Mouse (Mus musculus): ENCODE measurements around the gene Asb9.

The Asb9 gene

DNA sequence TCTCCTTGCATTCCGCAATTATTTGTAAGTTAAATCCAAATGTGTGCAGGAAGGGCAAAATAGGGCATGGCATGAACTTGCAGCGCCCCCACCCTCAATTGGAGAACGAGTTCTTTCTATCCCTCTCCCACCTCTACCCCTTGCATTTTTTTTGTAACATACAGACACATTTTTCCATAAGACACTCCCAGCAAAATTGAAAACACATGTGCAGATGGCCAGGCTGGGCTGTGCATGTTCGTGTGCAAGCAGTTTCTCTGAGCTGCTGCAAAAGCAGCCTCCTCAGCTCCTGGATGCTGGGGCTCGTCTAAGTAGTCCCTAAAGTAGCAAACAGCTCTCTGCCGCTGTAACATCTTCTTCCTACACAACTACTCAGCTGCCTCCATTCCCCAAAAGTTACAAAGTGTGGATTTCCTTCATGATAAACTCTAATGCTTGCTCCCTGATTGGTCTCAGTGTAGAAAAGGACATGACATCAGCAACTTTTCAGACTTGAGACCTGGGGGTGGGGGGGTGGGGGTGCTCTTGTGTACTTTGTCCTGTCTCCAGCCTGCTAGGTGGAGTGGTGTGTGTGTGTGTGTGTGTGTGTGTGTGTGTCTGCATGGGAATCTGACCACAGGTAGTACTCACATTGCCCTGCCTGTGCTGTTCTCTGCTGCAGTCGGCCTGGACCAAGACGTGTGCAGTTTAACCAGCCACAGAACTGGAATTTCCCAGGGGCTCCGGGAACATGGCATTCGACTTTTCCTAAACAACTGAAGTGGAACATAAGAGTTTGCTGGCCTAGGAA is at the start of gene Asb9:
TSS of gene Asb9 (plus strand) at position 619 of the 790 bp plus-strand sequence.
- no peak for DNase-seq

DNA sequence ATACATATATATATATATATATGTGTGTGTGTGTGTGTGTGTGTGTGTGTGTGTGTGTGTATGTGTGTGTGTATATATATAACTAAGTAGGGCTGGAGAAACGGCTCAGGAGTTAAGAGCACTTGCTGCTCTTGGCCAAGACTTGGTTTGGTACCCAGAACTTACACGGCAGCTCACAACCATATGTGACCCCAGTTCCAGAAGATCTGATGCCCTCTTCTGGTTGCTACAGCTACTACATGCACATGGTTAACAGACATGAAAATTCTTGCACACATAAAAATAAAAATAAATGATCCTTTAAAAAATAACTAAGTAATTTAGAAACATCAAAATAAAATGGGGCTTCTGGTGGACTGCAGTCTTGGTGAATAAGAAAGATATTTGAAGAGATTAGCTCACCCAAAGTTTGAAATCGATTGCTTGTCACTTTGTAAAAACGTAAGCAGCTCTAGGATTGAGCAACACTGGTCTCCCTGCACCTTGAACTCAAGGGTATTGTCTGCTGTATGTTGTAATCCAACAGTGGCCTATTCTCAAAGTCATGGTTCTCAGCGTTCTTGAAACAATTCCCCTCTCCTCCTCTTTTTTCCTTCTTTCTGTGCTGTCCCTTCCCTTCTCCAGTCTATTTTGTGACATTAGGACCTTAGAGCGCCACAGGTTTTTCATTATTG is 46.8 kb upstream of the Asb9 start:
- peak; percentile 1 for DNase-seq

DNA sequence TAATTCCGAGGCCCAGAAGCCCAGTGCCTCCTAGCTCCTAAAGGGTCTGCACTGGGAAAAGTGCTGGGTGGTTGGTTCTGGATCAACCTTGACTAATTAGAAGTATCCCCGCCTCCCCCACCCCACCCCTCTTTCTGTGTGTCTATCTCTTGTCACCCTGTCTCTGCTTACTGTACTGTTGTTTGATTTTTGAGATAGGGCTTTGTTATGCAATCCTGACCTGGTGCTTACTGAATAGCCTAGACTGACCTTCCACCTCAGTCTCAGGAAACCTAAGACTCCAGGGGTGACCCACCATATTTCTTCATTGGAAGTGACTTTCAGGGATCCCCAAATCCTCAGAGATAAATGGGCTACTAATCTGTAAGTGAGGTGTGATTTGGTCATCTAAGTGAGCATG is 3.9 kb upstream of the Asb9 start:
- no peak for DNase-seq

DNA sequence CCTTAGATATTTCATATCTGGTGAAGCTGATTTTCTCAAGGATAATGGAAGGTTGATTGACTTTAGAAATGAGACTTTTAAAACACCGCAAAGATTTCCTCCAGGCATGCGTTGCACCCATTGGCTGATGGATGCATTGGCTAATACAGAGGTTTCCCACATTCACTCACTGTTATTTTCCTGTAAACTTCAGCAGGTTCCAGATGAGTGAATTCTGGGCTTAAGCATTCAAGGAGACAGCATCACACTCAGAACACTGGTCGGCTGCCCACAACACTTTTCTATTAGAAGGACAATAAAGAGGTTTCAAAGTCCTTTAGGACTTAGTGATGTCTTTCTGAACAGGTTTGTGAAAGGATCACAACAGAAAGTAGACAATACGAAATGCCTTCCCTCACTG is 941 bp downstream of the Asb9 start:
- DNase-seq = no peak

DNA sequence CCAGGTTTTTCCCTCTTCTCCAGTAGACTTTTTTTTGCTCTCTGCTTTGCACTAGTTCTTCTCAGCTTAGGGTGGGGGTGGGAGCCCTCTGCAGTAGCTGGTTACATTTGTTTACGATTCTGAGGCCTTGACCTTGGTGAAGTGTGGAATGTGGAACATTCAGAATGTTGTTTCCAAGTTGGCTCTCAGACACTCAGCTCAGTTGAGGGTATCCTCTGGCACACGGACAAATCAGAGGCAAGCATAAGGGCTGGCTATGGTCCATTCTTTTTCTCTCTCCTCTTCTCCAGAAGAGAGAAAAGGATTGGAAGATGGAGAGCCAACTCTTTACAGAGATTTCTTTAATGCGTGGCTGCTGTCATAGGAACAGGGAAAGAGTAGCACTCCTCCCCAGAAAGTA is 2.6 kb downstream of the Asb9 start:
- no peak for DNase-seq

DNA sequence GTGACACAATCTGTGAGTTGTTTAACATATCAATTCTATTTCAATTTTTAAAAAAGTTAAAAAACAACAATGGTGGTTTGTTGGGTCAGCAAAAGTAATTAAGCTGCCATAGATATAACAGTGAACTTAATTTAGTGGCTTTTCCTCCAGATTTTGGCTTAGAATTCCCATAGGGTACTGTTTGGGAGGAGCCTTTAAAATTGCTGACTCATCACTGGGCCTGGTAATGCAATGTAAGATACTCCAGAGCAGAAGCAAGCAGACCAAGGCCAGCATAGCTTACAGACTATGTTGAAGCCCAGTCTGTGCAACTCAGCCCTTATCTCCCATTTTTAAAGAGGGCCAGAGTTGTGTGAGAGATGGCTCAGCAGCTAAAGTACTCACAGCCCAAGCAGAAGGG is 16.0 kb downstream of the Asb9 start:
- DNase-seq = no peak

DNA sequence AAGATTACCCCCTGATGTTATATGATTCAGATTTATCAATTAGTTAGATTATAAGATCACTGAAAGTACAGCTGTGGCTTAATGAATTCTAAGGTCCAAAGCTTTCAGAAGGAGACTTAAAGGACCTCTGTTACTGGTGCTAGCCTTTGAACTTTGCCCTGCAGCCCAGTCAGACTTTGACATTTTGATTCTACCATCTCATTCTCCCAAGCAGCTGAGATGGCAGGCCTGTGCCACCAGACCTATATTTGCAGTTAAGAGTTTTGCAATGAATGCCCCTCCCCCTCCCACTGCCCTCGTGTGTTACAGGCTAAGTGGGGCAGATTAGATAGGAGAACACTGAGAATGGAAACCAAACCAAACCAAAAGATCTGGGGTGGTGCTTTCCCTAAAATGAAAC is 20.4 kb downstream of the Asb9 start:
- DNase-seq = no peak

DNA sequence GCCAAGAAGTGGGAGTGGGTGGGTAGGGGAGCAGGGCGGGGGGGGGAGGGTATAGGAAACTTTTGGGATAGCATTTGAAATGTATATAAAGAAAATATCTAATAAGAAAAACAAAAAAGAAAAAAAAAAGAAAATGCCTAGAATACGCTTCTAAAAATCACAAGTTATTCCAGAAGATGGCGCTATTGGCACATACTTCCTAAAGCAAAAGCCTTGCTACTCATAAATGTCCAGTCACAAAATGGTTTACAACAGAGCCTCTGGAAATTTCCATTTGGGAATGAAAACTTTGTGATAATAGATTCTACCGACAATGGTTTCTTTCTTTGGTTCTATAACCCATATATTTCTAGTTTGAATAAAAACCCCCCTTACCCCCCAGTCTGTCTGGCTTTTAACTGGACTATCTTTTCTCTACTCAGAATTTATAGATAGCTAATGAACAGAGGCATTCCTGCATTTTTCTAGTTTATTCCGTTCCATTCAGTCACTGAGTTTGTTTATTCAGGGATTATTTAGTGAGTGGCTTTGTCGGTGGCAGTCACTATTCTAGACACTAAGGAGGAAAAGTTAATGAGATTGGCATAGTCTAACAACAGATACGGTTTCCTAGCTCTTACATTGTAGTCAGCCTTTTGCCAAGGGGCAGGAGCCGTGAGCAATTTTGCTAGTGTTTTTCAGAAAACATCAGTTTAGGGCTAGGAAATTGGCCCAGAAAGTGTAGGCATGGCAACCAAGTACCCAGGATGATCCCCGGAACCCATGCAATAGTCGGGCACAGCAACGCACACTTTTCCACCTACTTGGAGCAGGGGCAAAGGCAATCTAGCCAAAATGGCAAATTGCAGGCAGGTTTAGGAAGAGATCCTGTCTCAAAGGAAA is 35.5 kb downstream of the Asb9 start:
- no peak for DNase-seq

DNA sequence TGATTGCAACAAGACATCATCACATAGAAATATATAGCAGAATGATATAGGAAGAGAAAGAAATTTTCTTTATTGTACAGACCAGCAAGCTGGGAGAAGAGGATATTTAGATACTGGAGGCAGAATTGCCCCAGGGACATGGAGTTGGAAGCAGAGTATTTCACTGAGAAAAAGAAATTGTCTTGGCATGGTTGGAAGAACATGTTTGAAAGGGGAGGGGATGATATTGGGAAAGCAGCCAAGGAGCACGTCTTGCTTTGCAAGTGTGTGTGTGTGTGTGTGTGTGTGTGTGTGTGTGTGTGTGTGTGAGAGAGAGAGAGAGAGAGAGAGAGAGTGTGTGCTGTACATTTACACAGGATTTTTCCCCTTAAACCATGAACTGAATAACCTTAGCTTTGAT is 64.1 kb downstream of the Asb9 start:
- no peak for DNase-seq

DNA sequence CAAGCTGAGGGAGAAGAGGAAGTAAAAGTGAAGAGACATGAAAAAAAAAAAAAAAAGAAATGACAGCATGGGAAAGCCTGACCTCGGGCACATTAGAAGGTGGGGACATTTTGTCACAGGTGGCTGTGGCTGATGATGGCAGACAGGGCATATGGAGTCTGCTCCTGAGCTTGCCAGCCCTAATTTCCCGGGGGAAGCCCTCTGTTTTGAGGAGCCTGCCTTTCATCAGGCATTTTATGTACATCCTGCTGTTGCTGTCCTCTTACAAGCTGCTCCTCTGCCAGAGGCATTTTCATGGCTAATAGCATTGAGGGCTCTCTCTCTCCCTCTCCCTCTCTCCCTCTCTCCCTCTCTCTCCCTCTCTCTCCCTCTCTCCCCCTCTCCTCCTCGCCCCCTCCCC is 70.8 kb downstream of the Asb9 start:
- no peak for DNase-seq

Measured in thymus, postnatal 25 days (tissue).